Mouse (Mus musculus): ENCODE measurements around the gene Tdpoz1. TPM values are rescaled to one million over a fixed set of nuclear protein-coding genes. Genes with fewer than 3 reads are reported as not detected.

The Tdpoz1 gene
- not detected in 2 replicates for polyA plus RNA-seq (2012; rRNA removed)

GRCm38 (mm10) chr3:93676210-93676609 is at the start of gene Tdpoz1:
TSS of gene Tdpoz1 (minus strand) at chr3:93676310.

GRCm38 (mm10) chr3:93692970-93693369 is 16.9 kb upstream of the Tdpoz1 start, which contains the start of gene Gm37596:
TSS of gene Gm37596 (minus strand) at chr3:93693070.

GRCm38 (mm10) chr3:93652586-93652985 is 23.5 kb downstream of the Tdpoz1 start, which contains the start of gene Tdpoz2:
TSS of gene Tdpoz2 (minus strand) at chr3:93652686.

Other genes with a start within 250 kb of the Tdpoz1 start
- gene Tchh, start 234.0 kb downstream of the Tdpoz1 start, polyA plus RNA-seq (2012; rRNA removed), result 0.05 and 0.06 TPM in 2 replicates
- not detected in 2 replicates for gene Tchhl1, start 207.6 kb downstream of the Tdpoz1 start, polyA plus RNA-seq (2012; rRNA removed)
- 129 and 140 TPM in 2 replicates for gene S100a11, start 155.8 kb downstream of the Tdpoz1 start, polyA plus RNA-seq (2012; rRNA removed)
- 42.7 and 56.0 TPM in 2 replicates for gene S100a10, start 121.2 kb downstream of the Tdpoz1 start, polyA plus RNA-seq (2012; rRNA removed)
- gene Tdpoz2, start 23.6 kb downstream of the Tdpoz1 start, polyA plus RNA-seq (2012; rRNA removed), result not detected in 2 replicates
- gene Gm37596, start 16.8 kb upstream of the Tdpoz1 start, polyA plus RNA-seq (2012; rRNA removed), result not detected in 2 replicates
- gene Gm5773, start 96.7 kb upstream of the Tdpoz1 start, polyA plus RNA-seq (2012; rRNA removed), result not detected in 2 replicates
- gene Tdpoz4, start 120.1 kb upstream of the Tdpoz1 start, polyA plus RNA-seq (2012; rRNA removed), result not detected in 2 replicates
- not detected in 2 replicates for gene Tdpoz3, start 149.7 kb upstream of the Tdpoz1 start, polyA plus RNA-seq (2012; rRNA removed)